Mouse (Mus musculus): Measurements from ENCODE around the gene Msh3. TPM values are rescaled to one million over a fixed set of nuclear protein-coding genes. Genes with fewer than 3 reads are reported as not detected.
"Not testable (repeated sequence)": the region's sequence is repeated elsewhere in the genome, so short reads cannot be mapped to it uniquely, and the experiment has no call there.

Msh3 gene
- 10 to 100 TPM in 1 of 4 experiments, 1 to 10 TPM in 3; 6.7 to 10.6 (median 8.2) TPM for total RNA-seq (2022)

- DNase-seq (ENCODE audit: low spot score) = peak; percentile 93
Observed at GRCm38 (mm10) chr13:92354456-92355271, at the start of gene Msh3, which contains the start of gene Dhfr. Gene Msh3, minus strand, starts transcription at chr13:92355003. Gene Dhfr, plus strand, starts transcription at chr13:92354726.

- DNase-seq (ENCODE audit: low spot score) = no peak
Observed at GRCm38 (mm10) chr13:92403496-92403895, 48.7 kb upstream of the Msh3 start.

GRCm38 (mm10) chr13:92402063-92402462 is 47.3 kb upstream of the Msh3 start:
- no peak for DNase-seq (ENCODE audit: low spot score)

- DNase-seq (ENCODE audit: low spot score) = no peak
Observed at GRCm38 (mm10) chr13:92398491-92399384, 43.9 kb upstream of the Msh3 start.

GRCm38 (mm10) chr13:92393047-92393661 is 38.4 kb upstream of the Msh3 start:
- DNase-seq (ENCODE audit: low spot score) = no peak

- no peak for DNase-seq (ENCODE audit: low spot score)
Observed at GRCm38 (mm10) chr13:92387367-92387766, 32.6 kb upstream of the Msh3 start.

GRCm38 (mm10) chr13:92371466-92371865 is 16.7 kb upstream of the Msh3 start:
- not testable (repeated sequence) for DNase-seq (ENCODE audit: low spot score)

- DNase-seq (ENCODE audit: low spot score) = no peak
Observed at GRCm38 (mm10) chr13:92370811-92371210, 16.0 kb upstream of the Msh3 start.

GRCm38 (mm10) chr13:92365312-92365711 is 10.5 kb upstream of the Msh3 start:
- no peak for DNase-seq (ENCODE audit: low spot score)

- no peak for DNase-seq (ENCODE audit: low spot score)
Observed at GRCm38 (mm10) chr13:92361609-92362008, 6.8 kb upstream of the Msh3 start.

- no peak for DNase-seq (ENCODE audit: low spot score)
Observed at GRCm38 (mm10) chr13:92357644-92358043, 2.8 kb upstream of the Msh3 start.

GRCm38 (mm10) chr13:92356376-92356775 is 1.6 kb upstream of the Msh3 start:
- DNase-seq (ENCODE audit: low spot score) = no peak

- DNase-seq (ENCODE audit: low spot score) = peak; percentile 8
Observed at GRCm38 (mm10) chr13:92355272-92355643, 455 bp upstream of the Msh3 start.

- no peak for DNase-seq (ENCODE audit: low spot score)
Observed at GRCm38 (mm10) chr13:92353956-92354355, 847 bp downstream of the Msh3 start.

GRCm38 (mm10) chr13:92351100-92351499 is 3.7 kb downstream of the Msh3 start:
- DNase-seq (ENCODE audit: low spot score) = no peak

- DNase-seq (ENCODE audit: low spot score) = no peak
Observed at GRCm38 (mm10) chr13:92346338-92346737, 8.5 kb downstream of the Msh3 start.

- DNase-seq (ENCODE audit: low spot score) = no peak
Observed at GRCm38 (mm10) chr13:92344033-92344432, 10.8 kb downstream of the Msh3 start.

GRCm38 (mm10) chr13:92339787-92340186 is 15.0 kb downstream of the Msh3 start:
- no peak for DNase-seq (ENCODE audit: low spot score)

GRCm38 (mm10) chr13:92337773-92338462 is 16.9 kb downstream of the Msh3 start:
- DNase-seq (ENCODE audit: low spot score) = no peak

- DNase-seq (ENCODE audit: low spot score) = no peak
Observed at GRCm38 (mm10) chr13:92336857-92337256, 17.9 kb downstream of the Msh3 start.

GRCm38 (mm10) chr13:92332103-92332879 is 22.5 kb downstream of the Msh3 start:
- DNase-seq (ENCODE audit: low spot score) = no peak
